Mouse (Mus musculus) lung, postnatal 0 days (tissue): ENCODE measurements around the gene Atg14.

ENCODE experiments used
- CTCF ChIP-seq: IDR thresholded peaks from 2 replicates; pipeline ENCODE4 v1.5.1; 2016; ENCODE audit warnings: antibody characterized with exemption, mild to moderate bottlenecking
- EP300 ChIP-seq: IDR thresholded peaks from 2 replicates; pipeline ENCODE4 v1.6.1; 2016; ENCODE audit warnings: antibody characterized with exemption, mild to moderate bottlenecking, control low read depth

DNA sequence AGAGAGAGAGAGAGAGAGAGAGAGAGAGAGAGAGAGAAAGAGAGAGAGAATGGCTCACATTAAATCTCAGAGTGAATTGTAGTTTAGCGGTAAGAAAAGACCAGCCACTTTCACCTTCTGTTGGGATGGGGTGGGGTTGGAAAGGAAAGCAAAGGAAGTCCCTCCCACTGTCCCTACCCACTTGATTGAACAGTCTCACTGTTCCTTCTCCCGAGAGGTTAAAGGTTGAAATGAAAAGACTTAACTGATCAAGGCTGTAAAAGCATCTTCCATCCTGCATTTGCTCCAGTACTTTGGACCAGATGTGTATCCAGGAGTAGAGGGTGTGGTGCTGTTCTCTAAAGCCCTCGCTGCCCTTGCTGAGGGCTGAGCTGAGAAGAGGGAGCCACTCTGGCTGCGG lies 6.2 kb upstream of the Atg14 start:
- no peak for TF ChIP-seq CTCF
- no peak for TF ChIP-seq EP300
